Mouse (Mus musculus) heart, embryonic 13.5 days (tissue): Measurements from ENCODE around the gene Thsd1. TPM values are rescaled to one million over a fixed set of nuclear protein-coding genes. Genes with fewer than 3 reads are reported as not detected.

Experiments used
- ATAC-seq: fragments of 200-750 bp; cut with Nextera tagmentation; 2 replicates; pipeline ENCODE4 v1.8.0; 2017; ENCODE audit warnings: moderate TSS enrichment; ENCODE audit not compliant: insufficient number of reproducible peaks, low FRiP score, low TSS enrichment; ENCODE audit errors: extremely low read depth
- H3K27ac ChIP-seq: fragments of 300-500 bp; sonication (generic); replicated peaks from 2 replicates; pipeline ENCODE4 v1.5.1; 2015; ENCODE audit warnings: moderate library complexity, mild to moderate bottlenecking, inconsistent platforms
- H3K27me3 ChIP-seq: fragments of 300-500 bp; sonication (generic); replicated peaks from 2 replicates; pipeline ENCODE4 v1.6.1; 2015; ENCODE audit warnings: mild to moderate bottlenecking, inconsistent platforms
- H3K36me3 ChIP-seq: fragments of 300-500 bp; sonication (generic); 2 replicates; pipeline ENCODE4 v1.6.1; 2015; ENCODE audit warnings: mild to moderate bottlenecking, inconsistent platforms
- H3K4me1 ChIP-seq: fragments of 300-500 bp; sonication (generic); 2 replicates; pipeline ENCODE4 v1.6.1; 2015; ENCODE audit warnings: inconsistent platforms
- H3K4me2 ChIP-seq: fragments of 300-500 bp; sonication (generic); 2 replicates; pipeline ENCODE4 v1.6.1; 2015; ENCODE audit warnings: inconsistent platforms, mild to moderate bottlenecking, moderate library complexity
- H3K4me3 ChIP-seq: fragments of 300-500 bp; sonication (generic); 2 replicates; pipeline ENCODE4 v1.5.1; 2015; ENCODE audit warnings: moderate library complexity, mild to moderate bottlenecking, inconsistent platforms
- H3K9ac ChIP-seq: fragments of 300-500 bp; sonication (generic); 2 replicates; pipeline ENCODE4 v1.6.1; 2015; ENCODE audit warnings: inconsistent platforms, mild to moderate bottlenecking, moderate library complexity
- H3K9me3 ChIP-seq: fragments of 300-500 bp; sonication (generic); 2 replicates; pipeline ENCODE4 v1.6.1; 2016; ENCODE audit warnings: inconsistent platforms
- WGBS: fragments of 180-500 bp; shearing (Covaris S2); methylation state at CpG from one replicate; pipeline ENCODE4 v1.1.7; 2015; ENCODE audit warnings: mixed read lengths; 5-methylcytosine and 5-hydroxymethylcytosine counted together
- polyA plus RNA-seq: library from polyadenylated mRNA; unstranded; fragments of >200 nt; fragmentation: Nextera tagmentation; extraction: Ambion mirVana; gene quantifications from 2 replicates; pipeline ENCODE4 v1.2.1, GENCODE M21; 2015

Thsd1 gene
- 15.0 and 15.3 TPM in 2 replicates for polyA plus RNA-seq

DNA sequence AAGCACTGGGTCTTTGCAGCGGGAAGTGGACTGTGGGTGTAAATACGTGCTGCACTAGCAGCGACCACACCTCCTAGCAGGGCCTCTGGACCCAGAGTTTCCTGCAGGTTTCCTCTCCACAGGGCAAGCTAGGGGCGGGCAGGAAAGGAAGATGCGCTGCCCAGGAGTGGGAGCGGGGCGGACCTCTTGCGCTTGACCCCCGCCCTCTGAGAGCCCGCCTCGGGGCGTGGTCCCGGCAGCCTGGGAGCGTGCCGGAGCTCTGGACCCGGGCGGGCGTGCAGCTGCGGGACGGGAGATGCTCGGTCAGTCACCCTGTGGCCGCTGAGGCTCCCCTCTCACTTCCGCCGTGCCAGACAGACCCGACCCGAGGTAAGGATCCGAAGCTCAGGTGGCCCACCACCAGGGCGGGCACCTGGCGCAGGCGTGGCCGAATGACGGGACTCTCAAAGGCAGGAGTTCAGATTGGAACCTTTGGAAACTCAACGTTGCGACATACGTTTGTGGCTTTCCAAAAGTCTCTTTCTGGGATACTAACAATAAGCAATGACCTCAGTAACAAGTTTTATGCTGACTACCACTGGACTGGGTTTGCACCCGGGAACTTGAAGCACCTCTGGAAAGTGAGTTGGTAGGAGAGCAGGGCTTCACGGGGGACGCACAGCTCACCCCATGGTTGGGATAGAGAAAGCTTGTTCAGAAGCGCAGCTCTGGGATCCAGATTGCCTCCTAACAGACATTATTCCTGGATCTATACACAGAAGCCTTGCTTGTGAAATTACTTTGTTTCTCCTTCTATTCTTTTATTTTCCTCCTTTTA lies at the start of gene Thsd1:
TSS of gene Thsd1 (plus strand) at position 253 of the 817 bp plus-strand sequence.
- H3K4me1 ChIP-seq = peaks cover 19% of the 10 kb centered on the region
- ATAC-seq = peak; percentile 68
- H3K9ac ChIP-seq = peak within 1 kb of the TSS; percentile 83
- no peaks in the 10 kb centered on the region for H3K9me3 ChIP-seq
- WGBS = under 1% methylated on average over 39 of the region's 39 CpGs
- H3K36me3 ChIP-seq = peaks cover 16% of the 10 kb centered on the region
- H3K27me3 ChIP-seq = peaks cover 14% of the 10 kb centered on the region; the same call in 1 of the 2 replicates
- H3K4me2 ChIP-seq = peak within 1 kb of the TSS; percentile 94
- H3K4me3 ChIP-seq = peak within 1 kb of the TSS; percentile 71
- H3K27ac ChIP-seq = peak within 1 kb of the TSS; percentile 78

GRCm38 (mm10) chr8:22184884-22185283 lies 42.2 kb upstream of the Thsd1 start:
- ATAC-seq = no peak
- no peaks in the 10 kb centered on the region for H3K9me3 ChIP-seq
- H3K4me2 ChIP-seq = peak overlapping the region; percentile 68
- peak overlapping the region; percentile 71 for H3K4me3 ChIP-seq
- H3K9ac ChIP-seq = peak overlapping the region; percentile 85
- H3K4me1 ChIP-seq = peaks cover 20% of the 10 kb centered on the region
- H3K36me3 ChIP-seq = no peaks in the 10 kb centered on the region
- 0% methylated on average over 3 of the region's 3 CpGs for WGBS
- H3K27me3 ChIP-seq = no peaks in the 10 kb centered on the region
- H3K27ac ChIP-seq = peak overlapping the region; percentile 79; the same call in 1 of the 2 replicates

- H3K4me2 ChIP-seq = peak within 1 kb of the TSS; percentile 68
- peak within 1 kb of the TSS; percentile 85 for H3K9ac ChIP-seq
- H3K9me3 ChIP-seq = no peaks in the 10 kb centered on the region
- H3K27me3 ChIP-seq = no peaks in the 10 kb centered on the region
- peak within 1 kb of the TSS; percentile 71 for H3K4me3 ChIP-seq
- peak; percentile 91 for ATAC-seq
- 2% methylated on average over 63 of the region's 63 CpGs for WGBS
- peaks cover 12% of the 10 kb centered on the region for H3K4me1 ChIP-seq
- peak within 1 kb of the TSS; percentile 79 for H3K27ac ChIP-seq
- no peaks in the 10 kb centered on the region for H3K36me3 ChIP-seq
Observed at GRCm38 (mm10) chr8:22185431-22186397, 41.4 kb upstream of the Thsd1 start, which contains the start of gene Ckap2. Gene Ckap2, minus strand, starts transcription at chr8:22185819.

DNA sequence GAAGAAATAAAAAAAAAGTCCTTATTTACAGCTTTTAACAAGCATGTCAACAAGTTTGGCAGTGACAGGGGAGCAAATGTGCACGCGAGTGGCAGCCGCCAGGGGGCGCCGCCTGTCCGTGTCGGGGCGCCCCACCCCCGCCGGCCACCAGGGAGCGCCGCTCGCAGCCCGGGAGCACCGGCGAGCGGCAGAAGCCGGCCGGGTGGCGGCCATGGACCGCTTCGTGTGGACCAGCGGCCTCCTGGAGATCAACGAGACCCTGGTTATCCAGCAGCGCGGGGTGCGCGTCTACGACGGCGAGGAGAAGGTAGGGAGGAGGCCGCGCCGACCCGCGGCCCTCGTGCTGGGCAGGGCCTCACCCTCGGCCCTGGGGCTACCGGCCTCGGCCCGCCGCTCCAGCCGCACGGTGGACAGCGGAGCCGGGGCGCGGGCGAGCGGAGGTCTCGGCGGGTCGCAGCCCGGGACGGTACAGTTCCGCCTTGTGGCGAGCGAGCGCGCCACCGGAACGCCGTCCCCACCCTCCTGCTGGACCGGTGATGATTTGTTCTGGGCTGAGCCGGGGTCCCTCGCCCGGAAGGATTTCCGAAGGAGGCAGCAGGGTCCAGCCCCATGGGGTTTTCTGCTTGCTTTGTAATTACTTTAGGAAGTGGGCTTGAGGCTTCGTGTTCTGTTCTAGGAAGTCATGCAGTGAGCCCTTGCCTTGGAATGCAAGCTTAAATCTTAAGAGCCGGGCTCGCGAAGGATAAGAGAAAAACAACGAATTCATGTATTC lies 34.3 kb upstream of the Thsd1 start, which contains the start of gene Vps36:
TSS of gene Vps36 (plus strand) at position 150 of the 772 bp plus-strand sequence.
- ATAC-seq = peak; percentile 89
- WGBS = under 1% methylated on average over 73 of the region's 73 CpGs

GRCm38 (mm10) chr8:22193432-22194010 lies 33.6 kb upstream of the Thsd1 start:
- Histone ChIP-seq H3K4me1 (peaks cover 16% of the 10 kb centered on the region), H3K4me2 (peak overlapping the region; percentile 88), H3K4me3 (peak overlapping the region; percentile 88), H3K36me3 (peaks cover 4% of the 10 kb centered on the region; the same call in 1 of the 2 replicates), H3K9ac (peak overlapping the region; percentile 95), H3K27me3 (no peaks in the 10 kb centered on the region), H3K9me3 (no peaks in the 10 kb centered on the region), H3K27ac (peak overlapping the region; percentile 99)
- 13% methylated on average over 12 of the region's 12 CpGs for WGBS
- no peak for ATAC-seq

More for the DNA sequence above, 34.3 kb upstream of the Thsd1 start, which contains the start of gene Vps36:
- Histone ChIP-seq H3K9ac (peak within 1 kb of the TSS; percentile 95), H3K36me3 (peaks cover 4% of the 10 kb centered on the region; the same call in 1 of the 2 replicates), H3K4me1 (peaks cover 16% of the 10 kb centered on the region), H3K4me2 (peak within 1 kb of the TSS; percentile 88), H3K27me3 (no peaks in the 10 kb centered on the region), H3K4me3 (peak within 1 kb of the TSS; percentile 88), H3K9me3 (no peaks in the 10 kb centered on the region), H3K27ac (peak within 1 kb of the TSS; percentile 99)

GRCm38 (mm10) chr8:22197914-22198313 lies 29.2 kb upstream of the Thsd1 start:
- Histone ChIP-seq H3K9me3 (no peaks in the 10 kb centered on the region), H3K36me3 (peaks cover 35% of the 10 kb centered on the region), H3K27me3 (no peaks in the 10 kb centered on the region), H3K9ac (no peak overlapping the region), H3K4me3 (no peak overlapping the region), H3K4me1 (peaks cover 16% of the 10 kb centered on the region), H3K4me2 (no peak overlapping the region), H3K27ac (no peak overlapping the region)
- ATAC-seq = no peak
- 93% methylated on average over 6 of the region's 6 CpGs for WGBS

DNA sequence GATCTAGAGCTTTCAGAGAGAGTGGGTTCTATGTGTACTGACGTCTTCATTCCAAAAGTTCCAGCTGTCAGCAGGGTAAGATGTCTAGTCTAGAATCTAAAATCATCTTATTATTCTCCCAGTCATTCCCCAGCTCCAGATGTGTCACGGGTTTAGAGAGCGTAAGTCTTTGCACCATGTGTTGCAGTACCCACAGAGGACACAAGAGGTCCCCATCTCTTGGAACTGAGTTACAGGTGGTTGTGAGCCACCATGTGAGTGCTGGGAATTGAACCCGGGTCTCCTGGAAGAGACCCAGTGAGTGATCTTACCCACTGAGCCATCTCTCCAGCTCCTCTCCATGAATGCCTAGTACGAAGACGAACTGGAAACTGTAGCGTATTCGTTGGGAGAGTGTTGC lies 27.6 kb upstream of the Thsd1 start:
- Histone ChIP-seq H3K9ac (no peak overlapping the region), H3K36me3 (peaks cover 48% of the 10 kb centered on the region), H3K4me3 (no peak overlapping the region), H3K9me3 (no peaks in the 10 kb centered on the region), H3K27ac (no peak overlapping the region), H3K4me1 (peaks cover 6% of the 10 kb centered on the region), H3K27me3 (no peaks in the 10 kb centered on the region), H3K4me2 (no peak overlapping the region)
- WGBS = 96% methylated on average over 8 of the region's 8 CpGs
- no peak for ATAC-seq

DNA sequence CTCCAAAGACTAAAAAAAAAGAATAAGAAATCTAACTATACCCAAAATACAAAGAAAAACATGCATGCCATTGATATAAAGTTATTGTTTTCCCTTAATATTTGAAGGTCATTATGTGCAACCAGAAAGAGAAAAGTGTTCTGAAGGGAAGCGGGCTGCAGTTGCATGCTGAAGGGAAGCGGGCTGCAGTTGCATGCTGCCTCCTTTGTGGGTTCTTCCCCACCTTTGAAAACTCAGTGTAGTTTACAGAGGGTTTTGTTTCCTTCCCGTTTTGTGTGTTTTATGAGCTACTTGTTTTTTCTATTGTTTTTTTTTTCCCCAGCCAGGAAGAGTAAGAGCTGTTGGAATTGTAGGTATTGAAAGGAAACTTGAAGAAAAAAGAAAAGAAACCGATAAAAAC lies 19.6 kb upstream of the Thsd1 start:
- WGBS = 72% methylated on average over 4 of the region's 4 CpGs
- Histone ChIP-seq H3K36me3 (peaks cover 63% of the 10 kb centered on the region), H3K27ac (peak overlapping the region; percentile 81)

GRCm38 (mm10) chr8:22209012-22209411 lies 18.1 kb upstream of the Thsd1 start:
- Histone ChIP-seq H3K36me3 (peaks cover 62% of the 10 kb centered on the region), H3K4me2 (peak overlapping the region; percentile 28; the same call in 1 of the 2 replicates), H3K9me3 (no peaks in the 10 kb centered on the region), H3K9ac (no peak overlapping the region), H3K27ac (peak overlapping the region; percentile 73), H3K4me3 (no peak overlapping the region), H3K4me1 (peaks cover 18% of the 10 kb centered on the region), H3K27me3 (no peaks in the 10 kb centered on the region)
- 12% methylated on average over 5 of the region's 5 CpGs for WGBS
- ATAC-seq = no peak; the same call in 1 of the 2 replicates

More for the DNA sequence above, 19.6 kb upstream of the Thsd1 start:
- H3K4me2 ChIP-seq = no peak overlapping the region
- H3K4me3 ChIP-seq = no peak overlapping the region
- H3K4me1 ChIP-seq = peaks cover 18% of the 10 kb centered on the region
- no peaks in the 10 kb centered on the region for H3K9me3 ChIP-seq
- H3K27me3 ChIP-seq = no peaks in the 10 kb centered on the region
- no peak overlapping the region for H3K9ac ChIP-seq
- ATAC-seq = no peak

DNA sequence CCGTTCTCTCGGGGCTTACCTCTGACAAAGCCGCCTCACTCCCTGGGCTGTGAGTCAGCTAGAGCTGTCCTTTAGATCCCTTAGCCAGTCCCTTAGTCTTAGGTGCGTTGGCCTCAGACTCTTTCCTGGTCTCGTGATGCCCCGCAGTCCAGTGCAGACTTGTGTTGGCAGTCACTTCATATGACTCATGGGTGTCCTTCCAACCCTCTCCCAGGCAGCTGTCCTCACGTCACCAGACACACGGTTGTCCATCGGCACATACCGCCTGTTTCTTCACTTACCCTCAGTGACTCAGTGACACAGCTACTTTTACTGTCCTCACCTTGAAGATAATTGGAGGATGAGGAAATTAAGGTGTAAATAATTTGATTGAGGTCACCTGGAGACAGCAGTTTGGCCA lies 12.3 kb upstream of the Thsd1 start:
- H3K36me3 ChIP-seq = peaks cover 84% of the 10 kb centered on the region
- ATAC-seq = no peak

More for the DNA sequence above, 12.3 kb upstream of the Thsd1 start:
- Histone ChIP-seq H3K9me3 (no peaks in the 10 kb centered on the region), H3K4me2 (no peak overlapping the region), H3K4me1 (no peaks in the 10 kb centered on the region), H3K9ac (no peak overlapping the region), H3K4me3 (no peak overlapping the region), H3K27me3 (no peaks in the 10 kb centered on the region), H3K27ac (no peak overlapping the region)
- WGBS = 85% methylated on average over 10 of the region's 10 CpGs
